Comparison of ENCODE assay signal across 10 mouse cellular contexts in the genomic region with DNA sequence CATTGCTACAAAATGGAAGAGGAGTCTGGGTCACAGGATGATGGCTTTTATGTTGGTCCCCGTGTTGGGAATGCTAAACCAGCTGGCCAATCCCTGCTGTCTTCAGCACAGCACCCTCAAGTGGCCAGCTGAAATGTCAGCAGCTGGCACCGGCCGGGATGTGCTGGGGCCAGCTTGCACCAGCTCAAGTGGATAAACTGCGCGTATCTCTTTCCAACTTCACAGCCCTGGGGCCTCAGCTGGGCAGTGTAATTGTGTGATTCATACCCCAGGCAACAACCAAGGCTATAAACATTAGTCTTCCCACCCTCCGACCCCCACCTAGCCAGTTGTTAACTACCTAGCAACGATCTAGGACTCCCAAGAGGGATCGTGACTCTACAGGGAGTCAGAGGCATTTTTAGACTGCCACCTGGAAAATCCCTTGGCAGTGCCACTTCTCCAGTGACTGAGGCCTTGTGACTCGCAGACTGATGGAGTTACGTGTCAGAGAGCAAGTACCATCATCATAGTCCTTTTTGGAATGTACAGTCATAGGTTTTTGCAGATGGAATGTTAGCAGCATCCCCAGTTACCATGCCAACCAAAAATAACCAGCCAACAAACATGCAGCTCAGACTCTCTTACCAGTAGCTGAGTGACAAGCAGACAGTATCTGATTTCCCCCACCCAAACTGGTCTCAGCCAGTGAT. TPM values are rescaled to one million over a fixed set of nuclear protein-coding genes. Genes with fewer than 3 reads are reported as not detected.
DNase-seq lines count a peak whose midpoint lies in the region; ATAC-seq lines count a peak whose summit lies in the region.
"Had no signal": no experiment of that assay in that cellular context is flagged by ENCODE, and none has a peak within 500 bp of the region (broad histone marks: within the 10 kb centered on the region; RNA-seq: fewer than 3 reads in every experiment).

No protein-coding gene starts in this region.

- H3K4me1 ChIP-seq in neural tube, embryonic 11.5 days (ENCODE audit: control insufficient read depth, insufficient read depth, low read length): no peaks in the 10 kb centered on the region; the same call in 1 of the 2 replicates

- H3K27me3 ChIP-seq in neural tube, embryonic 11.5 days (ENCODE audit: control insufficient read depth, insufficient read depth, low read length): peaks cover 2% of the 10 kb centered on the region; the same call in 1 of the 2 replicates
- H3K27me3 ChIP-seq: embryonic facial prominence, embryonic 15.5 days had no signal

- no peaks in the 10 kb centered on the region for H3K36me3 ChIP-seq in neural tube, embryonic 11.5 days (ENCODE audit: control insufficient read depth, insufficient read depth, low read length)

- H3K9ac ChIP-seq in neural tube, embryonic 11.5 days (ENCODE audit: low read length): no peak overlapping the region; the same call in 1 of the 2 replicates
- H3K9ac ChIP-seq: embryonic facial prominence, embryonic 15.5 days; liver, embryonic 15.5 days had no signal

- 0 out of 2 replicates have a peak, but pooled peaks have one; percentile 45 for ATAC-seq in neural tube, embryonic 11.5 days (ENCODE audit: insufficient read depth, low FRiP score, low TSS enrichment)

- no peak overlapping the region for H3K4me3 ChIP-seq in neural tube, embryonic 11.5 days (ENCODE audit: low read depth, low read length)
- H3K4me3 ChIP-seq: embryonic facial prominence, embryonic 15.5 days; liver, embryonic 15.5 days had no signal

- WGBS in neural tube, embryonic 11.5 days: 53% methylated on average over 10 of the region's 10 CpGs

- no peaks in the 10 kb centered on the region for H3K9me3 ChIP-seq in neural tube, embryonic 11.5 days (ENCODE audit: control insufficient read depth, low read length)
- H3K9me3 ChIP-seq: embryonic facial prominence, embryonic 15.5 days; liver, embryonic 15.5 days had no signal

- H3K4me2 ChIP-seq in neural tube, embryonic 11.5 days (ENCODE audit: low read depth): no peak overlapping the region
- H3K4me2 ChIP-seq: embryonic facial prominence, embryonic 15.5 days; liver, embryonic 15.5 days had no signal

- peak; percentile 32 for DNase-seq in embryo, embryonic 10 days (ENCODE audit: low spot score)
- no peak for DNase-seq in embryo, embryonic 9.5 days (ENCODE audit: extremely low spot score)
- DNase-seq in neural tube, embryonic 11.5 days (ENCODE audit: low spot score): peak; percentile 46
- no peak for DNase-seq in neural tube, embryonic 10.5 days (ENCODE audit: extremely low spot score, low spot score)
- peak; percentile 48 to 74 for DNase-seq in layer of hippocampus, postnatal 14 days (ENCODE audit: low spot score in 2 of 2)
- peak; percentile 62 for DNase-seq in telencephalon, adult 2 months (ENCODE audit: low read depth, low spot score)
- DNase-seq in kidney, adult 11 months: no peak
- DNase-seq in ovary, adult 18-20 months (ENCODE audit: low spot score): no peak

- H3K27ac ChIP-seq in neural tube, embryonic 11.5 days (ENCODE audit: low read depth, low read length): no peak overlapping the region
- H3K27ac ChIP-seq: embryonic facial prominence, embryonic 15.5 days; liver, embryonic 15.5 days had no signal

RNA-seq across cellular contexts. Expression of a gene that starts 11.2 kb away (rescaled TPM):
- polyA plus RNA-seq in neural tube, embryonic 11.5 days (2014; fragmentation: Nextera tagmentation; extraction: Ambion mirVana): 7.3 and 7.7 TPM in 2 replicates
- total RNA-seq in layer of hippocampus, postnatal 14 days (2021): under 1 TPM; 0.88 to 0.97 TPM

RNA-seq across cellular contexts. Expression of a gene that starts 13.8 kb away (rescaled TPM):
- polyA plus RNA-seq in neural tube, embryonic 11.5 days (2014; fragmentation: Nextera tagmentation; extraction: Ambion mirVana): 128 and 129 TPM in 2 replicates
- 10 to 100 TPM; 55.4 to 66.9 TPM for total RNA-seq in layer of hippocampus, postnatal 14 days (2021)

RNA-seq across cellular contexts. Expression of a gene that starts 14.0 kb away (rescaled TPM):
- 28.8 and 32.4 TPM in 2 replicates for polyA plus RNA-seq in neural tube, embryonic 11.5 days (2014; fragmentation: Nextera tagmentation; extraction: Ambion mirVana)
- 10 to 100 TPM; 14.4 to 15.0 TPM for total RNA-seq in layer of hippocampus, postnatal 14 days (2021)

RNA-seq across cellular contexts. Expression of a gene that starts 28.2 kb away (rescaled TPM):
- 1.1 and 1.9 TPM in 2 replicates for polyA plus RNA-seq in neural tube, embryonic 11.5 days (2014; fragmentation: Nextera tagmentation; extraction: Ambion mirVana)
- under 1 TPM in 1 of 2 experiments, not detected in 1; 0.41 TPM for total RNA-seq in layer of hippocampus, postnatal 14 days (2021)
- polyA plus RNA-seq: liver, embryonic 15.5 days had no signal

RNA-seq across cellular contexts. Expression of a gene that starts 35.1 kb away (rescaled TPM):
- 5.3 and 6.0 TPM in 2 replicates for polyA plus RNA-seq in neural tube, embryonic 11.5 days (2014; fragmentation: Nextera tagmentation; extraction: Ambion mirVana)
- total RNA-seq in layer of hippocampus, postnatal 14 days (2021): 10 to 100 TPM; 14.5 to 15.7 TPM

Comparison
In these comparisons a context has a peak if more than half of its experiments do, and no peak if none do; other contexts are left out.
1. DNase-seq: peak in embryo, embryonic 10 days (single experiment), neural tube, embryonic 11.5 days (single experiment), layer of hippocampus, postnatal 14 days (2 of 2) and telencephalon, adult 2 months (single experiment); none in embryo, embryonic 9.5 days (single experiment), neural tube, embryonic 10.5 days (single experiment), kidney, adult 11 months (single experiment) and ovary, adult 18-20 months (single experiment).